Mouse (Mus musculus) retina, postnatal 1 day (tissue): Measurements from ENCODE around the gene Ano10.

Experiments used
- DNase-seq: peaks from one replicate; pipeline ENCODE4 v3.0.0-alpha.2; 2012

Ano10 gene

DNA sequence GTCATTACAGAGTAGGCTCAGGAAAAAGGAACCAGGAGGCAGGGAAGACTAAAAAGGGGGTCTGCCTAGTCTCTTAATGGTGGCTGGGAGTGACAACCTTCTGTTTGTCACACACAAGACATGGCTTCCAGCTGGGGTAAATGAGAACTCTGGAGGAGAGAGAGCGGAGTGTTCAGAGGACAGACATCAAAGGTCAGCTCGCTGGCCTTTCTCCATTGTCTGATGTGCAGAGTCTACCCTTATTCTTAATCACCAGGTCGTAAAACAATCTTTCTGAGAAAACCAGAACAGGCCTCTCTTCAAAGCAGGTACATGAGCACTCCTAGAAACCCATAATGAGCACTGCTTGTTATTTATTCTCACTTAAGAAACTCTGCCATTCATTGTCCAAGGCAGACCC lies 5.8 kb downstream of the Ano10 start:
- DNase-seq, result no peak

DNA sequence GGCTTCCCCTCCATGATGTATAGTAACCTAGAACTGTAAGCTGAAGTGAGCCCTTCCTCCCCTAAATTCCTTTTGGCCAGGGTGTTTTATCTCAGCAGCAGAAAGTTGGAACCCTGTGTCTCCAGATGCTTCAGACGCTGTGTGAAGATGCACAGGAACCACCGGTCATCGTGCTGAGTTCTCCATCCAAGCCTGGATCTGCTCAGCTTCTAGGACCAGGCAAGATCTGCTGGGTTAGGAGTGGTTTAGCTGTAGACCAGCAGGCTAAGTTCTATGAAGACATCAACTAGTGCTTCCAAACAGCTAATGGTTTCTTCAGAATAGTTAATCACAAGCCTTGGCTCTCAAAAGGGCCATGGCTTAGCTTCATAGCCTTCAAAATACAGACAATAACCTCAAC lies 6.7 kb downstream of the Ano10 start:
- DNase-seq, result no peak

DNA sequence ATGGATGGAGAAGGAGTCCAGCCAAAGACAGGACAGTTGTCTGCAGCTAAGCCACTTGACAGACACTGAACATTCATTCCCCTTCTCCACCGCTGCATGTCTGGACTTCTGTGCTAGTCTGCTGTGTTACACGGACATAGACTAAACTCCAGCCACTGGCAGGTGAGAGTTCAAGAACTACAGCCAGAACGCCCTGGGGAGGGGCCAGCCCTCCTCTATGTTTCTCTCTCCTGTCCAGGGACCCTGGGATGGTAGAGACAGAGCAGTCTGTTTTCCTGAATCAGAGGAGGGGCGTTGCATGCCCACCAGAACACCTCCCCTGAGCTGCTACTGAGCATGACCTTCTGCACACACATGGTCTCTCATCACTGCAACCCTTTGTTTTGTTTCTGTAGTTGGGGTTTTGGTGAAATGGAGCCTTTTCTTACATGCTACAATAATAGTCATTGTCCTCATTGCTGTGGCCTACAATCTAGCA lies 8.4 kb downstream of the Ano10 start:
- peak; percentile 37 for DNase-seq

DNA sequence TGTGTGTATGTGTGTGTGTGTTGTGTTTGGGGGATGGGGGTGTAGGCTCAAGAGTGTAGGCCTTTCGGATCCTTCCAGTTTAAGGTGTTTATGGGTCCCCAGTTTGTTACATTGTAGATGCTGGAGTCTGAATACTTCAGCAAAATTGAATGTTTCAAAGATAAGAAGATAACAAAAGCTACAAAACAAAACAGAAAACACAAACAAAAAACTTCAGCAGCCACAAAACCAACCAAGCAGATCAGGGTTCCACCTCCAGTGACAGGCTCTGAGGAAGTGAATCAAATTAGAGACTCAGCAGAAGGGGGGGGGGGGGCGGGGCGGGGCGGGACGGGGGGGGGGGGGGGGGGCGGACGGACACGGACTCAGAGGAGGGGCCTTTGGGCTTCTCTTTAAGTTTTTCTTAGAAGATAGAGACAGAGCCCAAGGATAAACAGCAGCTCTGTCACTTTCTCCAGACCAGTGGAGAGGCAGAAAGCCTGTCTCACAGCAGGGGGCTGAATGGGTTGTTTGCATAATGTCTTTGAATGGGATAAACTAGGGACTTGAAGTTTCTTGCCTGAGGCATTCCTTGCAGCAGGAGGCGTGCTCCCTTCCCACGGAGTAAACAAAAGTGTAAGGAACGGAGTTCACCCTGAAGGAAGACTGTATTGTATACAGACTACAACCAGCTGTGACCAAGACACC lies 8.9 kb downstream of the Ano10 start:
- peak; percentile 73 for DNase-seq

GRCm38 (mm10) chr9:122284696-122285095 lies 9.5 kb downstream of the Ano10 start:
- no peak for DNase-seq

DNA sequence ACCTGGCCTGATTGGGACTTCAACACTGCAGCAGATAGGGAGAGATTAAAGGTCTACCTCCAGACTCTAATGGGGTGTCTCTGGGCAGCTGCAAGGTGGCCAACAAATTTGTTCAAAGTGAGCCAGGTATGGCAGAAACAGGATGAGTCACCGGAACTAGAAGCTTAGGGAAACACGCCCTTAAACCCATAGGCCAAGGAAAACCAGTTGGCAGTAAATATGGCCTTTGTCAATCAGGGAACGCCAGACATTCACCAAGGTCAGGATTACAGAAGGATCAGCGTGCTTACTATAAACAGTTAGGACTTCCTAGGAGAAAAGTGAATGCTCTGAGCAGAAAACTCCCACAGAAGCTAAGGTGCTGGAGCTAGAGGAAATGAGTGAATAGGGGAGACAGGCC lies 13.2 kb downstream of the Ano10 start:
- DNase-seq, result no peak

- DNase-seq, result no peak
These were observed 17.6 kb downstream of the Ano10 start for GRCm38 (mm10) chr9:122276665-122277064.

GRCm38 (mm10) chr9:122276134-122276533 lies 18.1 kb downstream of the Ano10 start:
- DNase-seq, result no peak

DNA sequence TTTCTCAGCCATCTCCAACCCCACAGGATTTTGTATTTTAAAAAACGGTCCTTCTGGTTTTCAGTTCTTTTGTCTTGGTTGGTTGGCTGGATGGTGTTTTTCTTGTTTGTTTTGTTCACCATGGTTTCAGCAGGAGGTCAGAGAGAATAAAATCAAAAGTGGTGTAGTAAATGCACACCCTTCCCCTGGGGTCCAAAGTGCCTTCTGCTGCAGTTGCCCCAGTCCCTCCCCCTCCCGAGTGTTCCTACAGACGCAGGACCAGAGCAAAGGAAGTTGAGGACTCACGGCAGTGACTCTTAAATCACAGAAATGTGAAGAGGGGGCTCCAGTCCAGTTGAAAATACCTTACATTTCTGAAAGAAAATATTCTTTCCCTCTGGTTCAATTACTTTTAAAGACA lies 19.9 kb downstream of the Ano10 start:
- no peak for DNase-seq

GRCm38 (mm10) chr9:122273879-122274278 lies 20.3 kb downstream of the Ano10 start:
- no peak for DNase-seq

- DNase-seq, result no peak
These were observed 22.4 kb downstream of the Ano10 start for GRCm38 (mm10) chr9:122271866-122272265.

GRCm38 (mm10) chr9:122271318-122271717 lies 22.9 kb downstream of the Ano10 start:
- no peak for DNase-seq

DNA sequence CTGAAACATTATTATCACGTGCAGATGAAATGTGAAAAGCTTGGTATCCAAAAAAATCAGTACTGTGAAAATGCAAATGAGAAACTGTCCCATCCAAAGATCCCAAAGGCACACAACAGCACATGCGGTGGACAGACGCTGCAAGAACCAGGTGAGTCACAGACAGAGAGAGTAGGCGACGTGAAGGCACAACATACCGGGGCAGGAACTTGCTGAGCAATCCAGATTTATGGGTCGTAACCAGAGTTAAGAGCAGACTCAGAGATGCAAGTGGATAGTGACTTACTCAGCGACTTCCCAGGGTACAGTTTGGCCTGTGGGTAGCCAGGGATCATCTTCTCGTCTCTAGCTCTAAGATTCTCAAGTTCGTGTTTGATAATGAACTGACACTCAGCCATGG lies 23.3 kb downstream of the Ano10 start:
- no peak for DNase-seq

GRCm38 (mm10) chr9:122269256-122270041 lies 24.8 kb downstream of the Ano10 start:
- DNase-seq, result peak; percentile 57

DNA sequence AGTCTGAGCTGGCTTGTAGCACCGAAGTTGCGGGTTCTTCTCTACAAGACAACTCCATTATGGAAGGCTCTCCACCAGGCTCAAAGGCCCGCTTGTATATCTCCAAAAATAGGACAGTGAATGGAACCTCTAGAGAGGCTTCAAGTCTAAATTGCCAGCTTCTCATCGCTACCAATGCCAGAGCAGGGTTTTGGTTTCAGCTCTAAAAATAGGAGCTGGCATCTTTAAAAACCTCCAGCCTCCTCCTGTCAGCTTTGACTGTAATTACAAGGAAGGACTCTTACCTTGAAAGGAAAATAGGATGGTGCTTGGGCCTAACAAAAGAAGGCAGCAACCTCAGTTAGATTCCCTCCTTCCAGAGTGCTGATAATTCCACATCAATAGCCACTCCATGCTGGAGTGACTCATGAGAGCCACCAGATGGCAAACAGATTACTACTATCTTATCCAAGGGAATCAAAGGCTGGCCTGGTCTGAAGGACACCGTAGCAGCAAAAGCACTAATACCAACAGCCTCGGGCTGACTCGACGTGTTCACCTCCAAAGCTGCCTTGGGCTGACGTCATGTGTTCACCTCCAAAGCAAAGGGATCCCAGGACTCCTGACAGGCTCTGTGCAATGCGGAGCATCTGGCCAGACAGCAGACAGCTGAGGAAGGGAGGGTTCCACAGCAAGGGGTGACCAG lies 28.6 kb downstream of the Ano10 start:
- peak; percentile 64 for DNase-seq

DNA sequence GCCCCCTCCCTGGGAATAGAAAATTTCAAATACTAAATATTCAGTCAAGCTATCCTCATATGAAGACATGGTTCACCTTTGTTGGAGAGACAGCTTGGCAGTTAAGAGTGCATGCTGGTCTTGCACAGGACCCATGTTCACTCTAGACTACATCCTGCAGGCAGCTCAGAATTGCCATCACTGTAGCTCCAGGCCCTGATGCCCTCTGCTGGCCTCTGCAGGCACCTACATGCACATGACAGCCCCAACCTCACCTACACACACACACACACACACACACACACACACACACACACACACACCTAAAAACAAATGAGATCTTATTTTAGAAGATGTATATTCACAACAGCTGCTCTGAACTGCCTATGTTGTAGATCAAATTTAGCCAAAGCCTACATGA lies 31.1 kb downstream of the Ano10 start:
- no peak for DNase-seq

DNA sequence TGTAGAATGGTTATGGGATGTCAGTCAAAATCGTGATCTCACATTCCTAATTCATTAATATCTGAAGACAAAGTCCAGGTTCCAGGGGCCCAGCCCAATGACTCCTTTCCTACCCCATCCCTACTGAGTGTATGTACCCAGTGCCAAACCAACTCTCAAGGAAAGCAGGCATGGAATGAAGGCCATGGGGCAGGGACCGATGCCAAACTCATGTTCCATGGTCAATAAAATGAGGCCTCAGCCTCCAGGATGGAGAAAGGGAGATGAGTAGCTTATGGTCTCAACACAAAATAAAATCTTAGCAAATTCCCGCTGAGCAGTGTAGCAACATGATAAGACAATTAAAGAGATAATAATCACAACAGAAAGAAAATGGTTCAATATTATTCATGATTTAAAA lies 39.8 kb downstream of the Ano10 start:
- no peak for DNase-seq

DNA sequence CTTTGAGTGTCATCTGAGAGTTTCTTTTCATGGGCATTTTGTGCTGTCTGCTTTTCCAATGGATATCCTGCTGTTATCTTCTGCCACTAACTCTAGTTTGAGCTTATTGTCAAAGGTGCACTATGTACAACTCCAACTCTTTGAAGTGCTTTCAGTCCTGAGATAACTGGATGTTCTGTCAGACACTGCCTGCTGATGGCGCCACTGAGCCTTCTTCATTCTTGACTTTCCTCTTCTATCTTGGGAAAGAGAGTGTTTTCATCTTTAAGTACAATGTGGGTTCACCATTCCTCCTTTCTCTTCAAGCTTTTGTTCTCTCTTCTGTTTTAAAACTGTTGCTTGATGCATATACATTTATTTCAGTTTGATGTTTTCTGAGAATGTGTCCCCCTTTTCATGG lies 42.1 kb downstream of the Ano10 start:
- DNase-seq, result no peak

- peak; percentile 70 for DNase-seq
These were observed 46.1 kb downstream of the Ano10 start for GRCm38 (mm10) chr9:122248168-122248567.

GRCm38 (mm10) chr9:122247430-122248027 lies 46.7 kb downstream of the Ano10 start:
- DNase-seq, result peak; percentile 75

- DNase-seq, result no peak
These were observed 48.3 kb downstream of the Ano10 start for GRCm38 (mm10) chr9:122245879-122246278.

DNA sequence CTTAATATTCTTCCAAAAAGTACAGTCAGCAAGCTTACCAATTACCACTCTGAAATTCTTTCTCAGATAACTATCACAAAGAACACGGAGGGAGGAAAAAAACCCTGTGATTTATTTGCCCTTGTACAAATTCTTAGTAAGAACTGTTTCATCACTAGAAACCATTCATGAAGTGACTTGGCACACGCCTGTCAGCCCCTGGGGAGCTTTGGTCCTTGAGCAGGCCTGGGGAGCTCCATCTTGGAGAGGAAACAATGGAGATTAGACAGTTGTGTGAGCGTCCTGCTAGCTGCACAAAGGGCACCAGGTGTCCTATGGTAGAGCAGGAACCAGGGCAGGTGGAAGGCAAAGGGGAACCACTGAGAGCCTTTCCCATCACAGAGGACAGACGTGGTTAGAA lies 48.8 kb downstream of the Ano10 start:
- no peak for DNase-seq

- no peak for DNase-seq
These were observed 49.4 kb downstream of the Ano10 start for GRCm38 (mm10) chr9:122244800-122245165.
